Mouse (Mus musculus): ENCODE measurements around the gene Adamts14. TPM values are rescaled to one million over a fixed set of nuclear protein-coding genes. Genes with fewer than 3 reads are reported as not detected.

The Adamts14 gene
- polyA plus RNA-seq, 1 experiment from 2014 or later, result 1.2 TPM

- 71% methylated on average over 7 of the region's 7 CpGs for WGBS
- H3K4me2 ChIP-seq, result no peak overlapping the region
- no peaks in the 10 kb centered on the region for H3K36me3 ChIP-seq
Measured at GRCm38 (mm10) chr10:61160089-61160488, 113.1 kb downstream of the Adamts14 start.

DNA sequence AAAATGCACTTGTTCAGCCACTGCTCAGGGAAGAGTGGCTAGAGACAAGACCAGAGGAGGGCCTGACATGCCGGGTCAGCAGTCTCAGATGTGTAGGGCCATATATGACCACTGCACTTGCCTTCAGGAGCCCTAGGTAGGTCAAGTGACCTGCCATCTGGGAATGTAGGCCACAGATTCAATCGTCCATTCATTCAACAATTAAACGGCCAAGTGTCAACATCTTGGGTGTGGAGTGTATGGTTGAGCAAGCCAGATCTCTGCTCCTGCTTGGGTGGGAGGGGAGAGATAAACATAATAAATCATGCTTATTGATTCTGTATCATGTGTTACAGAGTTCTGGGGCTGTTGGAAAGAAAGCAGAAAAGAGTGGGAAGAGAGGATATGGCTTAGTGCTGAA is 114.6 kb downstream of the Adamts14 start:
- no peak overlapping the region for H3K9ac ChIP-seq
- WGBS, result 74% methylated on average over 3 of the region's 3 CpGs
- H3K9me3 ChIP-seq (replicated peaks), result no peaks in the 10 kb centered on the region
- H3K4me3 ChIP-seq, result no peak overlapping the region
- no peak overlapping the region for H3K4me2 ChIP-seq
- H3K27ac ChIP-seq (ENCODE audit: poor library complexity, severe bottlenecking), result no peak overlapping the region
- H3K36me3 ChIP-seq, result no peaks in the 10 kb centered on the region
- peaks cover 5% of the 10 kb centered on the region for H3K4me1 ChIP-seq (replicated peaks)
- ATAC-seq (ENCODE audit: insufficient number of reproducible peaks, low FRiP score), result no peak
- H3K27me3 ChIP-seq (replicated peaks), result no peaks in the 10 kb centered on the region

More at GRCm38 (mm10) chr10:61160089-61160488, 113.1 kb downstream of the Adamts14 start:
- Histone ChIP-seq H3K4me1 (replicated peaks) (no peaks in the 10 kb centered on the region), H3K27ac (ENCODE audit: poor library complexity, severe bottlenecking) (no peak overlapping the region), H3K4me3 (no peak overlapping the region), H3K9me3 (replicated peaks) (no peaks in the 10 kb centered on the region), H3K27me3 (replicated peaks) (no peaks in the 10 kb centered on the region), H3K9ac (no peak overlapping the region)
- no peak for ATAC-seq (ENCODE audit: insufficient number of reproducible peaks, low FRiP score)

- H3K4me1 ChIP-seq (replicated peaks), result peaks cover 8% of the 10 kb centered on the region
- WGBS, result 83% methylated on average over 2 of the region's 2 CpGs
- no peak overlapping the region for H3K4me3 ChIP-seq
- no peak for ATAC-seq (ENCODE audit: insufficient number of reproducible peaks, low FRiP score)
- H3K9me3 ChIP-seq (replicated peaks), result no peaks in the 10 kb centered on the region
- H3K27me3 ChIP-seq (replicated peaks), result no peaks in the 10 kb centered on the region
- no peak overlapping the region for H3K4me2 ChIP-seq
- no peaks in the 10 kb centered on the region for H3K36me3 ChIP-seq
- H3K9ac ChIP-seq, result no peak overlapping the region
- no peak overlapping the region for H3K27ac ChIP-seq (ENCODE audit: poor library complexity, severe bottlenecking)
Measured at GRCm38 (mm10) chr10:61156453-61156852, 116.8 kb downstream of the Adamts14 start.

- Histone ChIP-seq H3K4me3 (no peak overlapping the region), H3K9ac (no peak overlapping the region), H3K9me3 (replicated peaks) (no peaks in the 10 kb centered on the region), H3K4me1 (replicated peaks) (peaks cover 8% of the 10 kb centered on the region), H3K27ac (ENCODE audit: poor library complexity, severe bottlenecking) (no peak overlapping the region), H3K4me2 (no peak overlapping the region), H3K27me3 (replicated peaks) (no peaks in the 10 kb centered on the region), H3K36me3 (no peaks in the 10 kb centered on the region)
- WGBS, result 69% methylated on average over 3 of the region's 3 CpGs
- ATAC-seq (ENCODE audit: insufficient number of reproducible peaks, low FRiP score), result no peak
Measured at GRCm38 (mm10) chr10:61155611-61156010, 117.6 kb downstream of the Adamts14 start.

DNA sequence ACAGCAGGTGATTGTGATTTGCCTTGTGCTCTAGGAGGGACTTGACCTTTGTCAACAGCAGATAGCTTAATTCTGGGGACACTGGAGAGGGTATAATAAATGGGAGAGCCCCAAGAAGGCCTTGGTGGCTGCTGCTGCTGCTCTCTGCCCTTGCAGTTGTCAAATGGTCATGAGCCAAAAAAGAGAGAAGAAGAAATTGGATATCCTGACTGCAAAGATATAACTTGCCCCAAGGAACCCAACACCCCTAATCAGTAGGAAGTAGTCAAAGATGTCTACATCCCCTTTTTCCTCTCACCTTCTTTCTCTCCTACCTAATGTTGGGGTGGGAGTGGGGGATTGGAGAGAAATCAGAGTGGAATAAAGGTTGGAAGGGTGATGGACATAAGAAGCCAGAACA is 121.1 kb downstream of the Adamts14 start:
- H3K4me3 ChIP-seq, result no peak overlapping the region
- H3K27me3 ChIP-seq (replicated peaks), result no peaks in the 10 kb centered on the region
- H3K9ac ChIP-seq, result no peak overlapping the region
- H3K36me3 ChIP-seq, result no peaks in the 10 kb centered on the region
- H3K9me3 ChIP-seq (replicated peaks), result no peaks in the 10 kb centered on the region
- H3K4me1 ChIP-seq (replicated peaks), result peaks cover 8% of the 10 kb centered on the region
- no peak overlapping the region for H3K27ac ChIP-seq (ENCODE audit: poor library complexity, severe bottlenecking)
- ATAC-seq (ENCODE audit: insufficient number of reproducible peaks, low FRiP score), result no peak
- no peak overlapping the region for H3K4me2 ChIP-seq

- Histone ChIP-seq H3K4me1 (replicated peaks) (peaks cover 10% of the 10 kb centered on the region), H3K4me2 (no peak overlapping the region), H3K9ac (no peak overlapping the region), H3K36me3 (no peaks in the 10 kb centered on the region), H3K27me3 (replicated peaks) (no peaks in the 10 kb centered on the region), H3K4me3 (no peak overlapping the region), H3K9me3 (replicated peaks) (no peaks in the 10 kb centered on the region), H3K27ac (ENCODE audit: poor library complexity, severe bottlenecking) (no peak overlapping the region)
- no peak for ATAC-seq (ENCODE audit: insufficient number of reproducible peaks, low FRiP score)
- WGBS, result 45% methylated on average over 6 of the region's 6 CpGs
Measured at GRCm38 (mm10) chr10:61150616-61151015, 122.6 kb downstream of the Adamts14 start.

DNA sequence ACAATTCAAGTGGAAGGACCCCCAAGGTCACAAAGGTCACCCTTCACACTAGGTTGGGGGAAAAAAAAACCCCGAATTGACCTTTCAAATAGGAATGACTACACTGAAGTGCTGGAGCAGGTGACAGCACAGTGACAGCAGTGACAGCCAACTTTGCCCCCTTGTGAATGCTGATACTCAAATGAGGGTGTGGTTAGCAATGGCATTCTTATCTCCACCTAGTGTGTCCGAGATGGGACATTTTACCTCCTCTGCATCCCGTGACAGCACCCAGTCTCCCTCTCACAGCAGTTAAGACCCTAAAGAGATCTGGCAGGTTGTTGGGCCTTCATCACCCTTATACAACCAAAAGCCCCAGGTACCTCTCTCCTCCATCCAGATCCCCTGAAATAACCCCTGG is 123.8 kb downstream of the Adamts14 start:
- H3K9me3 ChIP-seq (replicated peaks), result no peaks in the 10 kb centered on the region
- H3K27ac ChIP-seq (ENCODE audit: poor library complexity, severe bottlenecking), result no peak overlapping the region
- ATAC-seq (ENCODE audit: insufficient number of reproducible peaks, low FRiP score), result no peak
- WGBS, result 45% methylated on average over 3 of the region's 3 CpGs
- H3K27me3 ChIP-seq (replicated peaks), result no peaks in the 10 kb centered on the region
- H3K36me3 ChIP-seq, result no peaks in the 10 kb centered on the region
- no peak overlapping the region for H3K9ac ChIP-seq
- peaks cover 13% of the 10 kb centered on the region for H3K4me1 ChIP-seq (replicated peaks)
- no peak overlapping the region for H3K4me3 ChIP-seq
- no peak overlapping the region for H3K4me2 ChIP-seq

DNA sequence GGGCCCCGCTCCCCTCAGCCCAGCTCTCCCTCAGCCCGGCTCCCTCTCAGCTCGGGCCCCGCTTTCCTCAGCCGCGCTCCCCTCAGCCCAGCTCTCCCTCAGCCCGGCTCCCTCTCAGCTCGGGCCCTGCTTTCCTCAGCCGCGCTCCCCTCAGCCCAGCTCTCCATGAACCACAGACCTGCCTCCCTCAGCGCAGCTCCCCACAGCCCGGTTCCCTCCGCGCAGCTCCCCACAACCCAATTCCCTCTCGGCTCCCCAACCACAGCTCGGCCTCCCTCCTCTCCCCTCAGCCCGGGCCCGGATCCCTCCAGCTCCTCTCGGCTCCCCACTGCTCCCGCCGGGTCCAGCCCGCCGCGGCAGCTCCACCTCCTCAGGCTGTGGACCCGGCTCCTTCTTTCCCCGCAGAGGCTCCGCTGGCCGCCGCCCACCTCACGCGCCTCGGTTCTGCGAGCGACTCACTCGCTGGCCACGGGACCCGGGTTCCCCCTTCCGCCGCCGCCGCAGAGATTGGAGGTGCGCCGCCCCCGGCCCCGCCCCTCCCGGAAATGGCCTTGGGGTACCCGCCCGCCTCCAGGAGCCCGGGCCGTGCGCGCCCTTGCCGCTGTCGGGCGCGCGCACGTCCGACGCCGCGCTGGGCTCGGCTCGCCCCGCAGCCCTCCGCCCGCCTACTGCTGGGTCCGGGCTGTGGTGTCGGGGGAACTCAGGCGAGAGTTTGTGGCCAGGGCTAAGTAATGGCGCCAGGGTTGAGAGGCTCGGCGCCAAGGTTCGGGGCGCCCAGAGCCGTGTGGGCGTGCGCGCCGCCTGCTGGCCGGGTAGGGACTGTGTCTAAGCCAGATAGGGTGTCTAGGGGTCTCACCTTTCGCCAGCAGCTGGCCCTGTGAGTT is 125.8 kb downstream of the Adamts14 start, which contains the start of gene Sgpl1:
Gene Sgpl1 (minus strand): TSS at position 547 of the 884 bp plus-strand sequence.
- Histone ChIP-seq H3K27ac (ENCODE audit: poor library complexity, severe bottlenecking) (peak within 1 kb of the TSS; percentile 94), H3K9ac (peak within 1 kb of the TSS; percentile 92), H3K4me3 (peak within 1 kb of the TSS; percentile 72), H3K9me3 (replicated peaks) (no peaks in the 10 kb centered on the region), H3K27me3 (replicated peaks) (no peaks in the 10 kb centered on the region), H3K36me3 (0 out of 2 replicates have a peak, but pooled peaks cover 2% of the 10 kb centered on the region), H3K4me2 (peak within 1 kb of the TSS; percentile 100), H3K4me1 (replicated peaks) (peaks cover 5% of the 10 kb centered on the region)
- under 1% methylated on average over 80 of the region's 82 CpGs for WGBS
- ATAC-seq (ENCODE audit: insufficient number of reproducible peaks, low FRiP score), result peak; percentile 88

Other genes with a start within 250 kb of the Adamts14 start
- gene Pcbd1, start 184.1 kb downstream of the Adamts14 start, polyA plus RNA-seq (2016; fragmentation: Nextera tagmentation; extraction: Ambion mirVana), result 68.6 and 69.1 TPM in 2 replicates
- gene Sgpl1, start 125.7 kb downstream of the Adamts14 start, polyA plus RNA-seq (2016; fragmentation: Nextera tagmentation; extraction: Ambion mirVana), result 37.0 and 39.1 TPM in 2 replicates
- not detected in 2 replicates for gene Tbata, start 101.5 kb downstream of the Adamts14 start, polyA plus RNA-seq (2016; fragmentation: Nextera tagmentation; extraction: Ambion mirVana)
- gene Prf1, start 24.4 kb upstream of the Adamts14 start, polyA plus RNA-seq (2016; fragmentation: Nextera tagmentation; extraction: Ambion mirVana), result 0.10 TPM in 1 of 2 replicates, not detected in the other
- 33.9 and 37.4 TPM in 2 replicates for gene Pald1, start 110.1 kb upstream of the Adamts14 start, polyA plus RNA-seq (2016; fragmentation: Nextera tagmentation; extraction: Ambion mirVana)
- gene Nodal, start 144.5 kb upstream of the Adamts14 start, polyA plus RNA-seq (2016; fragmentation: Nextera tagmentation; extraction: Ambion mirVana), result not detected in 2 replicates
- gene Eif4ebp2, start 179.2 kb upstream of the Adamts14 start, polyA plus RNA-seq (2016; fragmentation: Nextera tagmentation; extraction: Ambion mirVana), result 49.7 and 52.7 TPM in 2 replicates
- 12.6 and 13.3 TPM in 2 replicates for gene Lrrc20, start 202.4 kb upstream of the Adamts14 start, polyA plus RNA-seq (2016; fragmentation: Nextera tagmentation; extraction: Ambion mirVana)